Mouse (Mus musculus): ENCODE measurements at regions not wholly inside any gene's neighbourhood (a gene's known extent, or its start where the extent isn't known, plus 50 kb on each side); places are given as distances from the start of the nearest gene placed in this dataset.

- no peak for DNase-seq (ENCODE audit: low spot score)
Observed at GRCm38 (mm10) chr4:98200701-98201100, 182.4 kb downstream of the Tm2d1 start.

GRCm38 (mm10) chr4:98190318-98190717 lies 192.8 kb downstream of the Tm2d1 start:
- no peak for DNase-seq (ENCODE audit: low spot score)

GRCm38 (mm10) chr4:98189894-98190293 lies 193.2 kb downstream of the Tm2d1 start:
- DNase-seq (ENCODE audit: low spot score): no peak

GRCm38 (mm10) chr4:98188944-98189343 lies 194.2 kb downstream of the Tm2d1 start:
- DNase-seq (ENCODE audit: low spot score): peak; percentile 87

GRCm38 (mm10) chr4:98187038-98187437 lies 196.1 kb downstream of the Tm2d1 start:
- no peak for DNase-seq (ENCODE audit: low spot score)

- no peak for DNase-seq (ENCODE audit: low spot score)
Observed at GRCm38 (mm10) chr4:98182053-98182355, 201.1 kb downstream of the Tm2d1 start.

GRCm38 (mm10) chr4:98181185-98182052 lies 201.7 kb downstream of the Tm2d1 start:
- DNase-seq (ENCODE audit: low spot score): no peak

- no peak for DNase-seq (ENCODE audit: low spot score)
Observed at GRCm38 (mm10) chr4:98180336-98180735, 202.8 kb downstream of the Tm2d1 start.
